Mouse (Mus musculus) ES-Bruce4 (cell line): Measurements from ENCODE around the gene Spata25.

ENCODE experiments used
- CTCF ChIP-seq: IDR thresholded peaks from one replicate; pipeline ENCODE4 v1.8.1; 2011; ENCODE audit warnings: low read depth, low read length
- EP300 ChIP-seq: IDR thresholded peaks from 2 replicates; pipeline ENCODE4 v1.6.1; 2011; ENCODE audit warnings: low read depth, low read length; ENCODE audit not compliant: insufficient read depth
- POLR2A ChIP-seq: IDR thresholded peaks from one replicate; pipeline ENCODE4 v1.8.1; 2011; ENCODE audit warnings: low read length; ENCODE audit not compliant: insufficient read depth

GRCm38 (mm10) chr2:164825521-164825920 is 2.8 kb downstream of the Spata25 start:
- TF ChIP-seq CTCF (no peak), POLR2A (no peak), EP300 (no peak)
